Mouse (Mus musculus) intestine, embryonic 14.5 days (tissue): Measurements from ENCODE around the gene Rnf215. TPM values are rescaled to one million over a fixed set of nuclear protein-coding genes. Genes with fewer than 3 reads are reported as not detected.

ENCODE experiments used
- ATAC-seq: fragments of 200-750 bp; cut with Nextera tagmentation; replicated peaks from 2 replicates; pipeline ENCODE4 v1.8.0; 2017; ENCODE audit warnings: low read depth, moderate number of reproducible peaks, moderate TSS enrichment, moderate library complexity; ENCODE audit not compliant: low FRiP score, low TSS enrichment
- DNase-seq: peaks from one replicate; pipeline ENCODE4 v3.0.0-alpha.2; 2018; ENCODE audit warnings: low spot score
- H3K27ac ChIP-seq: fragments of 300-500 bp; sonication (generic); 2 replicates; pipeline ENCODE4 v1.5.1; 2014; ENCODE audit warnings: low read depth, mild to moderate bottlenecking, control low read depth
- H3K27me3 ChIP-seq: fragments of 300-500 bp; sonication (generic); replicated peaks from 2 replicates; pipeline ENCODE4 v1.6.1; 2014; ENCODE audit warnings: low read length, control low read depth; ENCODE audit not compliant: control insufficient read depth, insufficient read depth
- H3K36me3 ChIP-seq: fragments of 300-500 bp; sonication (generic); 2 replicates; pipeline ENCODE4 v1.6.1; 2014; ENCODE audit warnings: low read length, control low read depth; ENCODE audit not compliant: control insufficient read depth, insufficient read depth
- H3K4me1 ChIP-seq: fragments of 300-500 bp; sonication (generic); replicated peaks from 2 replicates; pipeline ENCODE4 v1.6.1; 2014; ENCODE audit warnings: low read length, control low read depth, mixed read lengths; ENCODE audit not compliant: control insufficient read depth, insufficient read depth
- H3K4me2 ChIP-seq: fragments of 300-500 bp; sonication (generic); 2 replicates; pipeline ENCODE4 v1.6.1; 2014; ENCODE audit warnings: low read length
- H3K4me3 ChIP-seq: fragments of 300-500 bp; sonication (generic); 2 replicates; pipeline ENCODE4 v1.5.1; 2014; ENCODE audit warnings: low read depth, low read length, control low read depth, mixed read lengths
- H3K9ac ChIP-seq: fragments of 300-500 bp; sonication (generic); 2 replicates; pipeline ENCODE4 v1.6.1; 2014; ENCODE audit warnings: mild to moderate bottlenecking, low read length
- H3K9me3 ChIP-seq: fragments of 300-500 bp; sonication (generic); 2 replicates; pipeline ENCODE4 v1.6.1; 2016; ENCODE audit warnings: low read length, control low read depth; ENCODE audit not compliant: control insufficient read depth
- WGBS: fragments of 180-500 bp; shearing (Covaris S2); extraction: QIAGEN DNeasy Blood & Tissue Kit; methylation state at CpG from one replicate; pipeline ENCODE4 v1.1.7; 2014; 5-methylcytosine and 5-hydroxymethylcytosine counted together
- polyA plus RNA-seq: library from polyadenylated mRNA; unstranded; fragments of >200 nt; fragmentation: Nextera tagmentation; extraction: Ambion mirVana; gene quantifications from 2 replicates; pipeline ENCODE4 v1.2.1, GENCODE M21; 2014

Gene Rnf215
- polyA plus RNA-seq, 1 experiment from 2014 or later: 24.9 TPM

- WGBS: 86% methylated on average over 10 of the region's 10 CpGs
- DNase-seq: no peak
- Histone ChIP-seq H3K27ac (no peak overlapping the region), H3K36me3 (peaks cover 22% of the 10 kb centered on the region), H3K4me2 (no peak overlapping the region), H3K27me3 (no peaks in the 10 kb centered on the region), H3K9ac (no peak overlapping the region), H3K9me3 (no peaks in the 10 kb centered on the region), H3K4me1 (no peaks in the 10 kb centered on the region), H3K4me3 (no peak overlapping the region)
- ATAC-seq: no peak
Measured at GRCm38 (mm10) chr11:4147098-4147497, 12.1 kb downstream of the Rnf215 start.

DNA sequence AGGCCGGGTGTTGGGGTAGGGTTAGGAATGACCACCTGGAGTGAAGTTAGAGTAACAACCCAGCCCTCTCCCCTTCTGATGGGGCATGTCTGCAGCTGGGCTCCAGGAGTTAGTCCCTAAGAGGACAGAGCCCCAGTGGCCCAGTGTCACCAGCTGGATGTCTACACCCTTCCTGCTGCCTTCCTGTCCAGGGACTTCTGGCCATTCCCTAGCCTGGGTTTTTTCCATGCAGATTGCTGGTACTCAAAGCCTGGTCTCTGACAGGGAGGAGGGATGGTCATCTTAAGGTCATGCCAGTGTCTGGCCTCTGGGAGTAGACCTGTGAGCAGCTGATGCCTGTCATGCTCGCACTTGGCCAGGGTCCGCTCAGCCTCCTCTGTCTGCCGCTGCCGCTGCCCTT lies 13.1 kb downstream of the Rnf215 start:
- Histone ChIP-seq H3K4me1 (no peaks in the 10 kb centered on the region), H3K9ac (no peak overlapping the region), H3K36me3 (peaks cover 12% of the 10 kb centered on the region), H3K9me3 (no peaks in the 10 kb centered on the region), H3K27ac (no peak overlapping the region), H3K4me3 (no peak overlapping the region), H3K4me2 (no peak overlapping the region), H3K27me3 (no peaks in the 10 kb centered on the region)
- ATAC-seq: no peak
- no peak for DNase-seq
- 88% methylated on average over 5 of the region's 5 CpGs for WGBS

DNA sequence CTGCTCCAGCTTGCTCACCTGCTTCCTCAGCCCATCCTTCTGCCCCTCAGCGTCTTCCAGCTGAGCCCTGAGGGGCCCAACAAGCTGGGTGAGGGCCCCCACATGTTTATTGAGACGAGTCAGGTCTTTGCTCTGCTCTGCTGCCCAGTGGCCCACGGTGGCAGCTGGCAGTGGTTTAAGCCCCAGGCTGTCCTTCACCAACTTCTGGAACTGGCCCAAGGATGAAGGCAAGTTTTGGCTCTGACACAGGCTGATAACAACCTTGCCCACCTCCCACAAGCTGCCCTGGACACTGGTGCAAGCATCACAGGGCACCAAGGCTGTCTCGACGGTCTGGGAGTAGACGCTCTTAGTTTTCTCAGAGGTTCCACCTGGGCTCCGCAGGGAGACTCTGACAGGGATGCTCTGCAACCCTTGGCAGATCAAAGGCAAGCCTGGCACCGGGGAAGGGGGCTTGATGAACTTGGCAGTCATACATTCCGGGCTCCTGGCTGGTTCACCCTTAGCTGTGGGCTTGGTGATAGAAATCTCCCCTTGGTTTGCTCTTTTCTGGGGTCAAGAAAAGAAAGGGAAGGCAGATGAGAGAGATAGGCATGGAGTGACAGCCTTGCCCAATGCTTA lies 13.6 kb downstream of the Rnf215 start:
- Histone ChIP-seq H3K9me3 (no peaks in the 10 kb centered on the region), H3K27ac (no peak overlapping the region), H3K4me1 (no peaks in the 10 kb centered on the region), H3K27me3 (no peaks in the 10 kb centered on the region), H3K4me3 (no peak overlapping the region), H3K36me3 (peaks cover 7% of the 10 kb centered on the region; the same call in 1 of the 2 replicates), H3K4me2 (no peak overlapping the region), H3K9ac (no peak overlapping the region)
- WGBS: 87% methylated on average over 9 of the region's 9 CpGs
- DNase-seq (no peak), ATAC-seq (no peak)

GRCm38 (mm10) chr11:4149886-4150285 lies 14.9 kb downstream of the Rnf215 start:
- Histone ChIP-seq H3K9ac (no peak overlapping the region), H3K4me2 (no peak overlapping the region), H3K27me3 (no peaks in the 10 kb centered on the region), H3K4me1 (no peaks in the 10 kb centered on the region), H3K9me3 (no peaks in the 10 kb centered on the region), H3K4me3 (no peak overlapping the region), H3K27ac (no peak overlapping the region), H3K36me3 (peaks cover 2% of the 10 kb centered on the region; the same call in 1 of the 2 replicates)
- ATAC-seq (no peak), DNase-seq (no peak)
- WGBS: 91% methylated on average over 6 of the region's 6 CpGs

- Histone ChIP-seq H3K4me3 (no peak overlapping the region), H3K4me1 (no peaks in the 10 kb centered on the region), H3K9ac (no peak overlapping the region), H3K27ac (no peak overlapping the region), H3K4me2 (no peak overlapping the region), H3K36me3 (peaks cover 2% of the 10 kb centered on the region; the same call in 1 of the 2 replicates), H3K9me3 (no peaks in the 10 kb centered on the region), H3K27me3 (no peaks in the 10 kb centered on the region)
- 88% methylated on average over 7 of the region's 7 CpGs for WGBS
- ATAC-seq: no peak
- DNase-seq: no peak
Measured at GRCm38 (mm10) chr11:4153694-4154093, 18.7 kb downstream of the Rnf215 start.

- DNase-seq (no peak), ATAC-seq (no peak)
- no peaks in the 10 kb centered on the region for H3K27me3 ChIP-seq
- peaks cover 7% of the 10 kb centered on the region; the same call in 1 of the 2 replicates for H3K4me1 ChIP-seq
- no peaks in the 10 kb centered on the region for H3K9me3 ChIP-seq
- H3K9ac ChIP-seq: no peak overlapping the region
- H3K36me3 ChIP-seq: no peaks in the 10 kb centered on the region
- WGBS: 74% methylated on average over 5 of the region's 5 CpGs
- H3K27ac ChIP-seq: no peak overlapping the region
- H3K4me2 ChIP-seq: no peak overlapping the region
- no peak overlapping the region for H3K4me3 ChIP-seq
Measured at GRCm38 (mm10) chr11:4155641-4156040, 20.6 kb downstream of the Rnf215 start.

GRCm38 (mm10) chr11:4158676-4159075 lies 23.7 kb downstream of the Rnf215 start:
- no peak overlapping the region for H3K9ac ChIP-seq
- H3K4me3 ChIP-seq: no peak overlapping the region
- no peaks in the 10 kb centered on the region for H3K27me3 ChIP-seq
- H3K9me3 ChIP-seq: no peaks in the 10 kb centered on the region
- H3K4me2 ChIP-seq: no peak overlapping the region
- ATAC-seq (no peak), DNase-seq (no peak)
- H3K4me1 ChIP-seq: peaks cover 17% of the 10 kb centered on the region
- H3K36me3 ChIP-seq: peaks cover 24% of the 10 kb centered on the region
- 94% methylated on average over 3 of the region's 3 CpGs for WGBS
- no peak overlapping the region for H3K27ac ChIP-seq

DNA sequence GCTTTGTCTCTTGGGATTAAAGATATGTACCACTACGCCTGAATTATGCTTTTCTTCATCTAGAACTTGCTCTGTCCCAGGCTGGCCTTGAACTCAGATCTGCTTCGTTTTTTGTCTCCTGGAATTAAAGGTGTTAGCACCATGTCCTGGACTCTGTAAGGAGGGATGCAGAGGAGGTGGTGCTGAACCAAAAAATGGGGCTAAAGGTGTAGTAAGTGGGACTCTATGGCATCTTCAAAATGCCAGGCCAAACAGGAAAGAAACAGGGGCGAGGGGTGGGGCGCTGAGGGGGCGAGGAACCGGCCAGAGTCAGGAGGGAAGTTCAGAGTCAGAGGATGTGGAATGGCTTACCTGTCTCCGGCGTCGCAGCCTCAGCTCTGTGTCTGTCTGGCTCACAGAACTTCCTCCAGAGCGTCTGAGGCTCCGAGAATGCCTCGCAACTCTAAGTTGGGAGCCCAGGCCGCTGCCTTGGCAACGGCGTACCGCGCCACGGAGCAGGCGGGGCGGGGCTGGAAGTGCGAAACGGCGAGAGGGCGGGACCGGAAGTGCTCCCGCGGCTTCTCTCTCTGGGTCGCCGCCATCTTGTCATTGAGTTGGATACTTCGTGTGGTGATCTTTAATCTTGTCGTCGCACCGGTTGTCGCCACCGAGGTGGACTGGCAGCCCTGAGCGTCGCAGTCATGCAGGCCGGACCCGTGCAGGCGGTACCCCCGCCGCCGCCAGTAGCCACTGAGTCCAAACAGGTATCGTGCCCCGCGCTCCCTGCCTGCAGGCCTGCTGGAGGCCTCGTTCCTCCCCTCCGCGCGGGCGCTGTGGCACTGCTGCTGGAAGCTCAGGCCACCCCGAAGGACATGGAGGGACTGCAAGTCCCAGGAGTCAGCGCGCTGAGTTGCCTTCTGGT lies 25.1 kb downstream of the Rnf215 start, which contains the start of the genes Ccdc157 and Sf3a1:
Ccdc157 (minus strand) TSS at position 486 of the 901 bp plus-strand sequence.
Sf3a1 (plus strand) TSS at position 543 of the 901 bp plus-strand sequence.
- DNase-seq: peak; percentile 95
- peak within 1 kb of the TSS; percentile 79 for H3K4me2 ChIP-seq
- peaks cover 38% of the 10 kb centered on the region for H3K36me3 ChIP-seq
- WGBS: 1% methylated on average over 52 of the region's 54 CpGs
- H3K27ac ChIP-seq: peak within 1 kb of the TSS; percentile 78
- no peaks in the 10 kb centered on the region for H3K27me3 ChIP-seq
- peak; percentile 95 for ATAC-seq
- peak within 1 kb of the TSS; percentile 67 for H3K4me3 ChIP-seq
- H3K9ac ChIP-seq: peak within 1 kb of the TSS; percentile 78
- no peaks in the 10 kb centered on the region for H3K9me3 ChIP-seq
- H3K4me1 ChIP-seq: peaks cover 17% of the 10 kb centered on the region
